Mouse (Mus musculus) ovary, adult 18-20 months (tissue): ENCODE results near the gene Tcp10c.
"Not testable (repeated sequence)": the region's sequence is repeated elsewhere in the genome, so short reads cannot be mapped to it uniquely, and the experiment has no call there.

ENCODE experiments used
- DNase-seq: peaks from one replicate; pipeline ENCODE4 v3.0.0; 2022; ENCODE audit warnings: low spot score, mixed read lengths

The Tcp10c gene

GRCm38 (mm10) chr17:13391020-13391419 lies 36.6 kb downstream of the Tcp10c start:
- DNase-seq, result not testable (repeated sequence)

GRCm38 (mm10) chr17:13399961-13400360 lies 45.6 kb downstream of the Tcp10c start:
- DNase-seq, result not testable (repeated sequence)

DNA sequence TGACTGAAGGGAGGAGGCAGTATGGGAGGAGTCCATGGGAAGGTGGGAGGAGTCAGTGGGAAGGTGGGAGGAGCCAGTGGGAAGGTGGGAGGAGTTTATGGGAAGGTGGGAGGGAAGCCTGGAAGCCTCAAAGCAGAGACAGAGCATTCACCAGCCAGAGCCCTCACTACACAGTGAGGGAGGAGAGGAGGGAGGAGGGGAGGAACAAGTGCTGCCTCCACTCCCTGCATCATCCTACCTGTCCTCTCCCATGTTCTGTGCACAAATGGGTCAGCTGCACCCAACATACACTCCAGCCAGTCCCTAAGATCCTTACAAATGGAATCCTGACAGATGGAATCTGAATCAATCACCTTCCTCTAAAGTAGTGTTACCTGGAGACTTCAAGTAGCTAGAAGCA lies 47.7 kb downstream of the Tcp10c start:
- not testable (repeated sequence) for DNase-seq

DNA sequence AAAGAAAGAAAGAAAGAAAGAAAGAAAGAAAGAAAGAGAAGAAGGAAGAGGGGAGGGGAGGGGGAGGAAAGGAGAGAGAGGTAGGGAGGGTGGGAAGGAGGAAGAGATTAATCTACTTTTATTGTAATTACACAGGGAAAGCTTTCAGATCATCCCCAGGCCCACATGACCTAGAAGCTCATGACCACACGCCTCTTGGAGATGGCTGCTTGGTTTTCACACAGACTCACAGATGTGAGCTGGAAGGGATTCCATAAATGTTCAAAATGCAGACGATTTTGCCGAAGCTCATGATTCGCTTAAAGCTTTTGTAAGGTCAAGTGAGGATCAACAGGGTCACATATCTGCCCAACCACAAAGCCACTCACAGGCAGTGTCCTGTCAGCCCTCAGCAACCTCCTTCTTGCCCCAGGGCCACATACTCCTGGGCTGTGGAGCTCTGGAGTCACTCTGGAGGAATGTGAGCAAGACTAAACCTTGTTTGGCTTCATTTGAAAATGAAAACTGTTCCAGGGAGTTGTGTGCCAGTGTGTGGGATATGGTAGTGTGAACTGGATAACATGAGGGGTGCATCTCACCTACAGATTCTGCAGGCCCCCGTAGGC lies 49.3 kb downstream of the Tcp10c start:
- not testable (repeated sequence) for DNase-seq

DNA sequence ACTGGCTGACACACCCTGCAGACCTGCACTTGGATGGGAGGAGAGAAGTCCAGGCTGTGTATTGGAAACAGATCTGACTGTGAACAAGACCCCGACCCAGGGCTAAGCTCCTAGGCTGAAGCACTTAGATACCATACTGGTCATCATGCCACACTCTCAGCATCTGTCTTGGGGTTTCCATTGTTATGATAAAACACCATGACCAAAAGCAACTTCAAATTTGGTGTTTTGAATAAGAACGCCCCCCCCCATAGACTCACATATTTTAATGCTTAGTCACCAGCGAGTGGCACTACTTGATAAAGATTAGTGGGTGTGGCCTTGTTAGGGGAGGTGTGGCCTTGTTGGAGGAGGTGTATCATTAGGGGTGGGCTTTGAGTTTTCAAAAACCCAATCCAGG lies 51.7 kb downstream of the Tcp10c start:
- DNase-seq, result not testable (repeated sequence)

DNA sequence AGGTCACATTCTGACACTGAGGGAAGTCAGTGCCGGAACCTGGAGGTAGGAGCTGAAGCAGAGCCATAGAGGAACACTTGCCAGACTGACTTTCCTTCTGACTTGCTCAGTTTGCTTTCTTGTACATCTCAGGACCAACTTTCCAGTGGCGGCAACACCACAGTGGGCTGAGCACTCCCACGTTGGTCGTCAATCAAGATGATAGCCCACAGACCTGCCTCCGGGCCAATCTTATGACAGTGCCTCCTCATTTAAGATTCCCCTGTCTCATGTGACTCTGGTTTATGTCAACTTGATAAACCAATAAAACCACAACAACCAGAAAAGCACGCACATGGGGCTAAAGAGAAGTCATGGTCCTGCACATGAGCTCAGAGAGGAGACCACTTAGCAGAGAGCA lies 52.3 kb downstream of the Tcp10c start:
- not testable (repeated sequence) for DNase-seq

- not testable (repeated sequence) for DNase-seq
Measured at GRCm38 (mm10) chr17:13407621-13408256, 53.4 kb downstream of the Tcp10c start.

DNA sequence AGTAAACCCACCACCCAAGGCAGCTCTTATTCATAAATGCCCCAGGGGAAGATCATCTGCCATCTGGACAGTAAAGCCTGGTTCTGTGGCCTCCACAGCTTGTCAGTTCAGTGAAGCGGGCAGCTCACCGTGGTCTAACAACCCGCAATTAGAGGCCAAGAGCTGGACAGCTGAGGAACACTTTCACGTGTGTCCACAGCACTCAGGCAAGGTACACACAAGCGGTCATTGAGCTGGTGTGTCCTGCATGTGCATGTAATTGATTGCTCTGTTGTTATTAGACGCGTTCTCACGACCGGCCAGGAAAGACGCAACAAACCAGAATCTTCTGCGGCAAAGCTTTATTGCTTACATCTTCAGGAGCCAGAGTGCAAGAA lies 53.9 kb downstream of the Tcp10c start:
- DNase-seq, result not testable (repeated sequence)

- DNase-seq, result not testable (repeated sequence)
Measured at GRCm38 (mm10) chr17:13421022-13421591, 66.7 kb downstream of the Tcp10c start.

- DNase-seq, result not testable (repeated sequence)
Measured at GRCm38 (mm10) chr17:13422638-13423037, 68.3 kb downstream of the Tcp10c start.

- DNase-seq, result not testable (repeated sequence)
Measured at GRCm38 (mm10) chr17:13423373-13424024, 69.1 kb downstream of the Tcp10c start.

- not testable (repeated sequence) for DNase-seq
Measured at GRCm38 (mm10) chr17:13424321-13424720, 69.9 kb downstream of the Tcp10c start.

- DNase-seq, result not testable (repeated sequence)
Measured at GRCm38 (mm10) chr17:13425694-13426093, 71.3 kb downstream of the Tcp10c start.

DNA sequence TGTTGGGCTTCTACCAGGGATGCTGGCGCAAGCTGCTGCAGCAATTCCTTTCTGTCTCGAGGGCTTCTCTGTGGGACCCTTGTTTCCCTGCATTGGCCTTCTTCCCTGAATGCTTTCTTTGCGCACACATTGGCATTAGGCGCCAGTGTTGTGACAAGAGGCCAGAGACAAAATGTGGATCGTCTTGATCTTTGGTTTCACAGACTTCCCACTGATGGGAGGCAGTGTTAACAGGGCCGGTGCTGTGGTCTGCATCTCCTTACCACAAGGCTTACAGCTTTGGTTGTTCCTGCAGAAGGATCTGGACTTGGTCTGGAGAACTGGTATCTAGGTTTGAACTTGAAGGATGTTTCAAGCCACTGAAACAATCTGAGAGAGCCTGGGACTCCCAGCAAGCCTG lies 72.1 kb downstream of the Tcp10c start:
- DNase-seq, result not testable (repeated sequence)
